Mouse (Mus musculus): ENCODE measurements at regions not wholly inside any gene's neighbourhood (a gene's known extent, or its start where the extent isn't known, plus 50 kb on each side); places are given as distances from the start of the nearest gene placed in this dataset.

- peak; percentile 31 for DNase-seq (ENCODE audit: low read depth, low spot score)
These were observed 189.5 kb downstream of the Zfp462 start for GRCm38 (mm10) chr4:55134339-55134738.

GRCm38 (mm10) chr4:55134791-55135190, 189.9 kb downstream of the Zfp462 start:
- peak; percentile 96 for DNase-seq (ENCODE audit: low read depth, low spot score)

- peak; percentile 86 for DNase-seq (ENCODE audit: low read depth, low spot score)
These were observed 191.4 kb downstream of the Zfp462 start for GRCm38 (mm10) chr4:55136283-55136682.

GRCm38 (mm10) chr4:55137781-55138394, 193.0 kb downstream of the Zfp462 start:
- DNase-seq (ENCODE audit: low read depth, low spot score) = peak; percentile 81

DNA sequence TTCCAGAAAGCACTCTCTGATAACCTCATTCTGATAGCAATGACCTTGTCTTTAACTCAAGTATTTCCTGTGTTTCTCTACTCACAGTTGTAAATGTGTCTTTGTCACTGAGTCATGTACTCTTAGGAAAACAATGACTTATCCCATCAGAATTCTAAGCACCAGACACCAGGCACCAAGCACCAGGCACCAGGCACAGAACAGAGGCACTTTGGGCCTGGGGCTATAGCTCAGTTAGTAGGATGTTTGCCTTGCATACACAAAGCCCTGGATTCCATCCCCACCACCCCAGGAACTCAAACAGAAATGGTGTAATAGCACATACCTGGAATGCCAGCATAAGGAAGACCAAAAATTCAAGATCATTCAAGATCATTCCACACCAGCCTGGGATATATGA, 196.5 kb downstream of the Zfp462 start:
- DNase-seq (ENCODE audit: low read depth, low spot score) = peak; percentile 74

- DNase-seq (ENCODE audit: low read depth, low spot score) = peak; percentile 70
These were observed 197.3 kb downstream of the Zfp462 start for GRCm38 (mm10) chr4:55141923-55142732.

- DNase-seq (ENCODE audit: low read depth, low spot score) = no peak
These were observed 198.6 kb downstream of the Zfp462 start for GRCm38 (mm10) chr4:55143400-55143799.

DNA sequence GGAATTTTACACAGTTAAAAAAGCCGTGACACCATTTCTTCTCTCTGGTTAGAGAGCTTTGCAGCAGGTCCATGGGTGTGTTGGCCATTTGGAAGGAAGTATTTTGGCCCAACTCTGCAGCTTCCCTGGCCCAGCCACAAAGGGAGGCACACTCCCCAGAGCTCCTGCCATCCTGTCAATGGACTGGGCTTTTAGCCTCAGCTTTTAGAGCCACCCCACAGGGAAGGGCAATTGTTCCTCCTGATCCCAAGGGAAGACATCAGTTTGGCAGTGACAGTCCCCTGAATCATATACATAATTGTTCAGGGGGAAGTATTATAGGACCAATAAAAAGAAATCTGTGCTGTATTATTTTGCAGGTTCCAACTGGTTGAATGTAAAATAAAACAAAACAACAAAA, 200.1 kb downstream of the Zfp462 start:
- DNase-seq (ENCODE audit: low read depth, low spot score) = no peak

DNA sequence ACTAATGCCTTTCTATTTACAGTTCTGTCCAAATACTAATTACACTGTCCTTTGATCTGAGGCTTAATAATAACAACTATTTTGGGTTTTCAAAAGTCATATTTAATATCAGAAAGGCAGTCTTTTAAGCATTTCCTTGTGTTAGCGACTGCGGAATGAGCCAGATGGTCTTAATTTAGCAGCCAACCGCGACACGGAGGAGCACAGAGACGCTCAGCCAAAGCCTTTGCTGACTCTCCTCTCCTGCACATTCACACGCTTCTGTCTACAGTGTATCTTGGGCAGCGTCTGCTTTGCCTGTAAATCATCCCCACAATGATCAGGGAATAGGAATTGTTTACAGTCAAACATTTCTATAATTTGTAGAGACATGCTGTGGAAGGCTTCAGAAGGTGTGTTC, 201.1 kb downstream of the Zfp462 start:
- DNase-seq (ENCODE audit: low read depth, low spot score) = no peak

DNA sequence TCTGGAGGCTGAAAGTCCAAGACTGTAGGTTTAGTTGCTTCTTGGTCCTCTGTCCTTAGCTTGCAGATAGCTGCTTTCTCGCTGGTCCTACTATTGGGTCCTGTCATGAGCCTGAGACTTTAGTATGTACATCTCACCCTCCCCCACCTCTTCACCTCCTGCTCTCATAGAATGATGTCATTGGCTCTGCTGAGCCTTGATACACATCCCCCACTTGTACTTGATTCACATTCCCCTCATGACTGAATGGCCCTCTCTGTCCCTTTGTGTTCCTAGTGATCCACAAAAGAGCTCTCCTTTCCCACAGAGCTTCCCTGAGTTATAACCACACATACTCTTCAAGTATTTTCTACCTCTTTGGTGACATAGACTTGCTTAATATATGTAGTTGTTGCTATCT, 201.5 kb upstream of the Rad23b start:
- no peak for DNase-seq (ENCODE audit: low read depth, low spot score)

DNA sequence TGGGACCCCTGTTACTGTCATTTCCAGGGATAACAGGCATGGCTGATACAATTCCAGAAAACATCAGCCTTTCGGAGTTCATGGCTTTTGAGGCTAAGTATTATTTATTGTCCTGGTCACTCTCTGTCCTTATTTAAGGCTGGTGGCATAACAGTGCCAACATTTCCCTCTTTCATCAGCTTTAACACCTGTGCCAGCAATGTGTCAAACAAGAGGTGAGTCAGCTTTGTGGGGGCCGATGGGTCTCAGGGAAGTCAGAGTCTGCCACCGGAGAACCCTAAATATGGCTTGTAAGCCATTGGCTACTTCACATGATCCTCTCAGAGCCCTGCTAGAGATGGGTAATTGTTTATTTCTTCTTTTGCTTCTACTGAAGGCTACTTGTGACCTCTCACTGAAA, 195.3 kb upstream of the Rad23b start:
- DNase-seq (ENCODE audit: low read depth, low spot score) = no peak

DNA sequence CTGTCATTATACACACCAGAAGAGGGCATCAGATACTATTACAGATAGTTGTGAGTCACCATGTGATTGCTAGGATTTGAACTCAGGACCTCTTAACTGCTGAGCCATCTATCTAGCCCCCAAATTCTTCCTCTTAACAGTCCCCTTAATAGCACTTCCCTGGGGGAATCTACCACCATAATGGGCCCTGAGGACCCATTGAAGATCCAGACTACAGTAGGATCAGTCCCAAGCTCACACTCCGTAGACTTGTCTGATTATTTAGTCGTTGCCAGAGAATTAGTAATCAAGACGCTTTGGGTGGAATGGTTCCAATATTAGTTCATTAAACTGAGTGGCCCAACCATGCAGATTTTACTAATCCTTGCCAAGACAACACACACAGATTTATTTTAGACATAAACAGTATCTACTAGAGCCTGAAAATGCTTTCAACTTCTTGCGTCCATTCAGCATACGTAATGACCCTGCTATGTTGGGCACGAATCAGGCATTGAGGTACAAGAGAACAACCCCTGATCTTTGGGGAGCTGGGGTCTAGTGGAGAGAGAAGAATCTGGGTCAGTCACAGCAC, 191.6 kb upstream of the Rad23b start:
- DNase-seq (ENCODE audit: low read depth, low spot score) = no peak

DNA sequence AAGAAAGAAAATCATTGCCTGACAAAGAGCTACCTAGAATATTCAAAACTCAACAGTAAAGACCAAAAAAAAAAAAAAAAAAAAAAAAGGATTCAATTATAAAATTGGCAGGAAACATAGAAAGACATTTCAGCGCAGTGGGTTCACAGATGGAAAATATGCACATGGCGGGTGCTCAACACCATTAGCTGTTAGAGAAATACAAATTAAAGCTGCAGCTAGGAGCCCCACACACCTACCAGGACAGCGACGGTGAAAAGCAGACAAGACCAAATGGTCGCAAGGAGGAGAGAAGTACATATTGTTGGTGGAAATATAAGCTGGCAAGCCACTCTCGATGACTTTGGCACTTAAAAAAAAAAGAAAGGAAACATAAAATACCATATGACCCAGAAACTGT, 183.6 kb upstream of the Rad23b start:
- DNase-seq (ENCODE audit: low read depth, low spot score) = no peak

DNA sequence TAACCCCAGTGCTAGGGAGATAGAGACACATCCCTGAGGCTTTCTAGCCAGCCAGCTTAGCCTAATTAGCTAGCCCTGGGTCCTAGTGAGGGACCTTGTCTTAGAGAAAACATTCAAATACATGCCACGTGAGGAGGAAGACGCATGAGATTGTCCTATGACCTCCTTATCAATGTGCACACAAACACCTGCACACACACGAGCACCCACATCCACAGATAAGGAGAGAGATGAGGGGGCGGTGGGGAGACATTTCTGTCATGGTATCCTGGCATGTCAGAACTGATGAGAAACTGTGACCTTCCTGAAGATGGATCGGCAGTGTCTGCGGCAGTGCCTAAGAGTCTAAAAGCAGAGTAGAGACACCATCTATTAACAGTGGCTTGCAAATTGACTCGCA, 180.8 kb upstream of the Rad23b start:
- DNase-seq (ENCODE audit: low read depth, low spot score) = no peak

DNA sequence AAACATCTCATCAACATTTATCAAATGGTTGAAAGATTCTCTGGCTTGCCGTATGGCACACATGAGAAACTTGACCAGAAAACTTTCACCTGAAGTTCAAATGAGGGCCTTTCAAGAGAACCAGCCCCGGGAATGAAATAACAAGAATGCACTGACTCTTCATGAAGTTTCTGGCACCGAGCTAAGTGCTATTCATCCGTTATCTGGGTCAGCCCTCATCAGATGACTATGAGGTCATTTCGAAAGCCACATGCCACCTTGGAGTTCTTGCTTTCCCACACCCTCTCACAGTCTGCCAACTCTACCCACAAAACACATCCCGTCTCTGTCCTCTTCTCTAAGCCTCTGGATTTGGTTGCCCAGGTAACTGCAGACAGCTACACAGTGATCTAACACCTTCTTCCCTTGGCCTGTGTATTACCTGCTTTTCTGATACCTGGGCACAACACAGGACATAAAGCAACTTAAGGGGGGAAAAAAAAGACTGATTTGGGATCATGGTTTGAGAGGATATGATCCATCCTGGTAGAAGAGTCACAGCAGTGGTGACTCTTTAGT, 177.4 kb upstream of the Rad23b start:
- no peak for DNase-seq (ENCODE audit: low read depth, low spot score)

DNA sequence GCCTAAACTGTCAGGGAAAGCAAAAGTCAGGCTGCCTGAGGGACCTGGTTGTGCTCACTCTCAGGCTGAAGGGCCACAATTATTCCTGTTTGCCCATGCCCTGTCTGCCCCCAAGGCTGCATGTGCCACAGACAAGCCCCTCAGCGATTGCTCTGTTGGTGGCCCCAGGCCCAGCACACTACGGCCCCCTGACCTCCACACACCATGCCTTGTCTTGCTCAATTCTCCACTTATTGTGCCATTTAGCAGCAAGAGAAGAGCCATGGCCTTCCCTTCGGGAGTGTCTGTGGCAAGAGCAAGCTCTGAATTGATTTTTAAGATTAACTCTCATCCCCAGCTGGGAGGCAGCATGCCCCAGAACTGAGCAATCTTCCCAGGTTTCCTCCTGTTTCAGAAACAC, 173.8 kb upstream of the Rad23b start:
- no peak for DNase-seq (ENCODE audit: low read depth, low spot score)

GRCm38 (mm10) chr4:55179456-55179855, 170.4 kb upstream of the Rad23b start:
- no peak for DNase-seq (ENCODE audit: low read depth, low spot score)

DNA sequence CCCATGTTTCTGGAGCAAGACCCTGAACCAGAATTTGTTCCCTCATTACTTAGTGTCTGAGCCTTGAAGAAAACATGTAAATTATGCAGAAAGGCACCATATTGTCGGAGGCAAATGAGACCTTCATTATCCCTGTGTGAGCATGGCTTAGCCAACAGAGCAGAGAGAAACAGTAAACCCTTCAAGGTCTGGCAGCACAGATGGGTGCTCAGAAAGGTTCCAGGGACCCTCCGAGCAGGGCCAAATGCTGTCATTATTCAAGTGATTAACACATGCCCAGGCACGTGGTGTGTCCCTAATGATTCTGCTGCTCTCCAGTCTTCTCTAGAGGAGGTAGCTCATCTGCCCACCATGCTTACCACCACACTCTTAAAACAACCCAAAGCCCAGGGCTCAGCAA, 166.3 kb upstream of the Rad23b start:
- DNase-seq (ENCODE audit: low read depth, low spot score) = no peak

- no peak for DNase-seq (ENCODE audit: low read depth, low spot score)
These were observed 161.1 kb upstream of the Rad23b start for GRCm38 (mm10) chr4:55188716-55189115.

GRCm38 (mm10) chr4:55190586-55190985, 159.3 kb upstream of the Rad23b start:
- no peak for DNase-seq (ENCODE audit: low read depth, low spot score)

GRCm38 (mm10) chr4:55194061-55194460, 155.8 kb upstream of the Rad23b start:
- DNase-seq (ENCODE audit: low read depth, low spot score) = no peak

DNA sequence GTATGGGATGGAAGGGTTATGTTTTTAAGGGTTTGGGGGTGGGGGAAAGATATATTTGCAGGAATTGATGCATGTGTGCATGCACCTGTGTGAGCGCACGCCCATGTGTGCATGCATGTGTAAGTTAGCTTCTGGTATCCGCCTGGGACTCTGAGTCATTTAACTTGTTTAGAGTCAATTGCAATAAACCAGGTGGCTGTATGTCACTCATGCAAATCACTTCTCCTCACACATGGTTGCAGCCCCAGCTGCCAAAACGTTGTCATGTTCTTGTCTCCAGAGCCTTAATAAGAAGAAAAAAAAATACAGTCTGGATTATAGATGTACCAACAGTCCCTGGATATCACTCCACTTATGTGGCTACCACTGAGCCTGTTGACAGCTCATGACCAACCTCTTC, 155.3 kb upstream of the Rad23b start:
- no peak for DNase-seq (ENCODE audit: low read depth, low spot score)

Measured in ZHBTc4 (cell line).